Mouse (Mus musculus): ENCODE measurements at regions not wholly inside any gene's neighbourhood (a gene's known extent, or its start where the extent isn't known, plus 50 kb on each side); places are given as distances from the start of the nearest gene placed in this dataset.

- Histone ChIP-seq H3K9me3 (replicated peaks; ENCODE audit: insufficient read depth, low read length) (no peaks in the 10 kb centered on the region), H3K4me3 (ENCODE audit: control insufficient read depth in 1 of 2, insufficient read depth in 1 of 2, low read depth in 2 of 2, low read length in 2 of 2) (no peak overlapping the region), H3K36me3 (ENCODE audit: control insufficient read depth in 1 of 2, insufficient read depth in 2 of 2, low read length in 2 of 2) (no peaks in the 10 kb centered on the region), H3K4me1 (ENCODE audit: control insufficient read depth in 1 of 2, insufficient read depth in 2 of 2, low read length in 2 of 2) (no peaks in the 10 kb centered on the region), H3K9ac (ENCODE audit: control insufficient read depth, low read depth, low read length, poor library complexity, severe bottlenecking) (no peak overlapping the region), H3K27ac (ENCODE audit: control insufficient read depth, low read depth, low read length) (no peak overlapping the region), H3K27me3 (ENCODE audit: control insufficient read depth in 1 of 2, insufficient read depth in 2 of 2, low read length in 2 of 2) (no peaks in the 10 kb centered on the region), H3K79me2 (ENCODE audit: control insufficient read depth, insufficient read depth, low read length, poor library complexity) (no peaks in the 10 kb centered on the region)
- DNase-seq (ENCODE audit: low read depth, low spot score), result no peak
- TF ChIP-seq ETS1 (IDR thresholded peaks at IDR 0.05; ENCODE audit: low read depth, low read length) (no peak), ELF1 (IDR thresholded peaks at IDR 0.05; ENCODE audit: low read depth, low read length) (no peak), GABPA (IDR thresholded peaks at IDR 0.05; ENCODE audit: low read depth, low read length) (no peak), POLR2AphosphoS2 (IDR thresholded peaks at IDR 0.05; ENCODE audit: low read length) (no peak), TBP (IDR thresholded peaks at IDR 0.05; ENCODE audit: low read depth, low read length) (no peak)
These were observed 103.4 kb upstream of the Eef2kmt start for GRCm38 (mm10) chr16:5359193-5359592.

GRCm38 (mm10) chr16:5353881-5354280 is 98.1 kb upstream of the Eef2kmt start:
- H3K27ac ChIP-seq (ENCODE audit: control insufficient read depth, low read depth, low read length), result no peak overlapping the region
- no peaks in the 10 kb centered on the region for H3K9me3 ChIP-seq (replicated peaks; ENCODE audit: insufficient read depth, low read length)
- H3K79me2 ChIP-seq (ENCODE audit: control insufficient read depth, insufficient read depth, low read length, poor library complexity), result no peaks in the 10 kb centered on the region
- no peak overlapping the region for H3K4me3 ChIP-seq (ENCODE audit: control insufficient read depth in 1 of 2, insufficient read depth in 1 of 2, low read depth in 2 of 2, low read length in 2 of 2)
- H3K27me3 ChIP-seq (ENCODE audit: control insufficient read depth in 1 of 2, insufficient read depth in 2 of 2, low read length in 2 of 2), result no peaks in the 10 kb centered on the region
- TF ChIP-seq MYC (IDR thresholded peaks at IDR 0.05; ENCODE audit: low read depth, low read length) (no peak), MYB (IDR thresholded peaks at IDR 0.05; ENCODE audit: low read depth, low read length) (no peak), JUND (IDR thresholded peaks at IDR 0.05; ENCODE audit: low read depth, low read length) (no peak), RAD21 (IDR thresholded peaks at IDR 0.05; ENCODE audit: low read depth, low read length) (no peak)
- H3K9ac ChIP-seq (ENCODE audit: control insufficient read depth, low read depth, low read length, poor library complexity, severe bottlenecking), result no peak overlapping the region
- no peaks in the 10 kb centered on the region for H3K4me1 ChIP-seq (ENCODE audit: control insufficient read depth in 1 of 2, insufficient read depth in 2 of 2, low read length in 2 of 2)
- DNase-seq (ENCODE audit: low read depth, low spot score), result no peak
- H3K36me3 ChIP-seq (ENCODE audit: control insufficient read depth in 1 of 2, insufficient read depth in 2 of 2, low read length in 2 of 2), result no peaks in the 10 kb centered on the region

GRCm38 (mm10) chr16:5351890-5352571 is 96.2 kb upstream of the Eef2kmt start:
- no peak overlapping the region for H3K4me3 ChIP-seq (ENCODE audit: control insufficient read depth in 1 of 2, insufficient read depth in 1 of 2, low read depth in 2 of 2, low read length in 2 of 2)

More at GRCm38 (mm10) chr16:5351890-5352571, 96.2 kb upstream of the Eef2kmt start:
- H3K79me2 ChIP-seq (ENCODE audit: control insufficient read depth, insufficient read depth, low read length, poor library complexity), result no peaks in the 10 kb centered on the region
- no peak for DNase-seq (ENCODE audit: low read depth, low spot score)
- no peak overlapping the region for H3K27ac ChIP-seq (ENCODE audit: control insufficient read depth, low read depth, low read length)
- no peaks in the 10 kb centered on the region for H3K9me3 ChIP-seq (replicated peaks; ENCODE audit: insufficient read depth, low read length)
- no peaks in the 10 kb centered on the region for H3K4me1 ChIP-seq (ENCODE audit: control insufficient read depth in 1 of 2, insufficient read depth in 2 of 2, low read length in 2 of 2)
- no peaks in the 10 kb centered on the region for H3K36me3 ChIP-seq (ENCODE audit: control insufficient read depth in 1 of 2, insufficient read depth in 2 of 2, low read length in 2 of 2)
- TF ChIP-seq MAFK (IDR thresholded peaks at IDR 0.05; ENCODE audit: borderline replicate concordance, low read depth, low read length) (no peak), TBP (IDR thresholded peaks at IDR 0.05; ENCODE audit: low read depth, low read length) (no peak), SMC3 (IDR thresholded peaks at IDR 0.05; ENCODE audit: low read depth, low read length) (no peak), E2F4 (IDR thresholded peaks at IDR 0.05; ENCODE audit: borderline replicate concordance, low read depth, low read length) (no peak), UBTF (IDR thresholded peaks at IDR 0.05; ENCODE audit: borderline replicate concordance, insufficient read depth, low read depth, low read length) (no peak), ZMIZ1 (IDR thresholded peaks at IDR 0.05; ENCODE audit: low read depth, low read length) (no peak), JUND (IDR thresholded peaks at IDR 0.05; ENCODE audit: low read depth, low read length) (no peak), ZC3H11A (IDR thresholded peaks at IDR 0.05; ENCODE audit: low read depth, low read length) (no peak), GABPA (IDR thresholded peaks at IDR 0.05; ENCODE audit: low read depth, low read length) (no peak), POLR2A (IDR thresholded peaks at IDR 0.05; ENCODE audit: control insufficient read depth in 1 of 2, insufficient read depth in 1 of 2, low read depth in 1 of 2, low read length in 2 of 2, poor library complexity in 1 of 2) (no peak), POLR2AphosphoS2 (IDR thresholded peaks at IDR 0.05; ENCODE audit: low read length) (no peak), MEF2A (IDR thresholded peaks at IDR 0.05; ENCODE audit: extremely low read depth, insufficient replicate concordance, low read depth, low read length, poor library complexity, severe bottlenecking) (no peak), RCOR1 (IDR thresholded peaks at IDR 0.05; ENCODE audit: low read depth, low read length) (no peak), GATA1 (IDR thresholded peaks at IDR 0.05; ENCODE audit: low read depth, low read length) (no peak)
- H3K27me3 ChIP-seq (ENCODE audit: control insufficient read depth in 1 of 2, insufficient read depth in 2 of 2, low read length in 2 of 2), result no peaks in the 10 kb centered on the region
- H3K9ac ChIP-seq (ENCODE audit: control insufficient read depth, low read depth, low read length, poor library complexity, severe bottlenecking), result no peak overlapping the region
